Mouse (Mus musculus) ovary, postnatal 14 days (tissue): Measurements from ENCODE around the gene Sumo3.

ENCODE experiments used
- DNase-seq: peaks from one replicate; pipeline ENCODE4 v3.0.0; 2022; ENCODE audit warnings: low spot score

The Sumo3 gene

GRCm38 (mm10) chr10:77589117-77589516 is 16.8 kb upstream of the Sumo3 start:
- no peak for DNase-seq

GRCm38 (mm10) chr10:77589749-77590148 is 16.1 kb upstream of the Sumo3 start:
- no peak for DNase-seq

- peak; percentile 42 for DNase-seq
These were observed 15.1 kb upstream of the Sumo3 start for GRCm38 (mm10) chr10:77590812-77591211.

- DNase-seq: no peak
These were observed 14.4 kb upstream of the Sumo3 start for GRCm38 (mm10) chr10:77591546-77591945.

- no peak for DNase-seq
These were observed 9.8 kb upstream of the Sumo3 start for GRCm38 (mm10) chr10:77596060-77596459.

GRCm38 (mm10) chr10:77603021-77603420 is 2.9 kb upstream of the Sumo3 start:
- DNase-seq: no peak

GRCm38 (mm10) chr10:77604111-77604510 is 1.8 kb upstream of the Sumo3 start:
- DNase-seq: no peak

GRCm38 (mm10) chr10:77604958-77605357 is 939 bp upstream of the Sumo3 start:
- no peak for DNase-seq

GRCm38 (mm10) chr10:77605368-77605767 is 529 bp upstream of the Sumo3 start:
- DNase-seq: no peak

GRCm38 (mm10) chr10:77606855-77607254 is 958 bp downstream of the Sumo3 start:
- no peak for DNase-seq

- no peak for DNase-seq
These were observed 1.5 kb downstream of the Sumo3 start for GRCm38 (mm10) chr10:77607441-77607840.

GRCm38 (mm10) chr10:77608589-77608988 is 2.7 kb downstream of the Sumo3 start:
- no peak for DNase-seq

- no peak for DNase-seq
These were observed 4.5 kb downstream of the Sumo3 start for GRCm38 (mm10) chr10:77610221-77610961.

- DNase-seq: no peak
These were observed 7.5 kb downstream of the Sumo3 start for GRCm38 (mm10) chr10:77613409-77613808.

- DNase-seq: no peak
These were observed 9.8 kb downstream of the Sumo3 start for GRCm38 (mm10) chr10:77615647-77616046.

- no peak for DNase-seq
These were observed 10.3 kb downstream of the Sumo3 start for GRCm38 (mm10) chr10:77616166-77616565.

GRCm38 (mm10) chr10:77616926-77617325 is 11.0 kb downstream of the Sumo3 start:
- no peak for DNase-seq

GRCm38 (mm10) chr10:77621546-77621945 is 15.6 kb downstream of the Sumo3 start:
- no peak for DNase-seq

GRCm38 (mm10) chr10:77622055-77622988 is 16.4 kb downstream of the Sumo3 start, which contains the start of gene Ube2g2:
Gene Ube2g2 (plus strand): TSS chr10:77622275.
- DNase-seq: peak; percentile 95

GRCm38 (mm10) chr10:77623069-77623492 is 17.2 kb downstream of the Sumo3 start:
- DNase-seq: no peak

- DNase-seq: no peak
These were observed 17.9 kb downstream of the Sumo3 start for GRCm38 (mm10) chr10:77623639-77624400.

- no peak for DNase-seq
These were observed 18.7 kb downstream of the Sumo3 start for GRCm38 (mm10) chr10:77624570-77624995.
